Mouse (Mus musculus) 416B (cell line): ENCODE measurements around the gene Shank3.

Experiments used
- DNase-seq: peaks from one replicate; pipeline ENCODE4 v3.0.0; 2011; ENCODE audit warnings: low read depth

Gene Shank3

GRCm38 (mm10) chr15:89477091-89477491 is 22.3 kb upstream of the Shank3 start, which contains the start of gene Arsa:
Arsa (minus strand) TSS chr15:89477425.
- no peak for DNase-seq

- no peak for DNase-seq
These were observed 21.6 kb upstream of the Shank3 start for GRCm38 (mm10) chr15:89477806-89478205.

- DNase-seq = no peak
These were observed 20.8 kb upstream of the Shank3 start for GRCm38 (mm10) chr15:89478622-89479021.

GRCm38 (mm10) chr15:89480584-89480983 is 18.8 kb upstream of the Shank3 start:
- DNase-seq = no peak

- DNase-seq = no peak
These were observed 11.2 kb upstream of the Shank3 start for GRCm38 (mm10) chr15:89488182-89488581.

GRCm38 (mm10) chr15:89488611-89489117 is 10.8 kb upstream of the Shank3 start:
- no peak for DNase-seq

GRCm38 (mm10) chr15:89494970-89495369 is 4.5 kb upstream of the Shank3 start:
- DNase-seq = peak; percentile 46

- DNase-seq = no peak
These were observed 3.3 kb upstream of the Shank3 start for GRCm38 (mm10) chr15:89496131-89496530.

- no peak for DNase-seq
These were observed 2.6 kb upstream of the Shank3 start for GRCm38 (mm10) chr15:89496841-89497240.

GRCm38 (mm10) chr15:89497391-89498048 is 1.9 kb upstream of the Shank3 start:
- DNase-seq = peak; percentile 97

GRCm38 (mm10) chr15:89498049-89498960 is 1.1 kb upstream of the Shank3 start:
- peak; percentile 53 for DNase-seq

GRCm38 (mm10) chr15:89499784-89500220 is 379 bp downstream of the Shank3 start:
- DNase-seq = no peak

- no peak for DNase-seq
These were observed 883 bp downstream of the Shank3 start for GRCm38 (mm10) chr15:89500221-89500791.

GRCm38 (mm10) chr15:89501321-89501720 is 1.9 kb downstream of the Shank3 start:
- DNase-seq = no peak

- DNase-seq = no peak
These were observed 5.4 kb downstream of the Shank3 start for GRCm38 (mm10) chr15:89504838-89505237.

- DNase-seq = no peak
These were observed 8.3 kb downstream of the Shank3 start for GRCm38 (mm10) chr15:89507751-89508150.

GRCm38 (mm10) chr15:89512679-89513078 is 13.3 kb downstream of the Shank3 start:
- DNase-seq = no peak

GRCm38 (mm10) chr15:89521951-89522350 is 22.5 kb downstream of the Shank3 start:
- no peak for DNase-seq

GRCm38 (mm10) chr15:89522566-89523282 is 23.3 kb downstream of the Shank3 start:
- DNase-seq = peak; percentile 54

- DNase-seq = no peak
These were observed 23.9 kb downstream of the Shank3 start for GRCm38 (mm10) chr15:89523283-89523832.

GRCm38 (mm10) chr15:89524001-89524571 is 24.7 kb downstream of the Shank3 start:
- DNase-seq = no peak
